Mouse (Mus musculus) urinary bladder, adult 18-20 months (tissue): ENCODE results near the gene Ogg1.
"Not testable (repeated sequence)": the region's sequence is repeated elsewhere in the genome, so short reads cannot be mapped to it uniquely, and the experiment has no call there.

Experiments
- DNase-seq, 2 experiments: peaks; one replicate each; pipeline ENCODE4 v3.0.0; 2022; ENCODE audit warnings: low spot score in 2 of 2, mixed read lengths in 2 of 2

Gene Ogg1

GRCm38 (mm10) chr6:113331721-113332120, 4.9 kb downstream of the Ogg1 start:
- no peak for DNase-seq

- DNase-seq, result not testable (repeated sequence)
Measured at GRCm38 (mm10) chr6:113332734-113333133, 6.0 kb downstream of the Ogg1 start.

- DNase-seq, result no peak
Measured at GRCm38 (mm10) chr6:113333137-113333950, 6.6 kb downstream of the Ogg1 start.

- no peak for DNase-seq
Measured at GRCm38 (mm10) chr6:113334216-113334615, 7.4 kb downstream of the Ogg1 start.

GRCm38 (mm10) chr6:113336852-113337620, 10.3 kb downstream of the Ogg1 start:
- no peak for DNase-seq

- DNase-seq, result no peak
Measured at GRCm38 (mm10) chr6:113341574-113341973, 14.8 kb downstream of the Ogg1 start.

- no peak for DNase-seq
Measured at GRCm38 (mm10) chr6:113342297-113342696, 15.5 kb downstream of the Ogg1 start.

- DNase-seq, result peak; percentile 69 to 79
Measured at GRCm38 (mm10) chr6:113343177-113344092, 16.7 kb downstream of the Ogg1 start, which contains the start of gene Camk1. Gene Camk1 (minus strand): TSS chr6:113343984.

- DNase-seq, result peak; percentile 30 to 56
Measured at GRCm38 (mm10) chr6:113344321-113344720, 17.5 kb downstream of the Ogg1 start.

GRCm38 (mm10) chr6:113346897-113347296, 20.1 kb downstream of the Ogg1 start:
- no peak for DNase-seq

GRCm38 (mm10) chr6:113350538-113350937, 23.8 kb downstream of the Ogg1 start:
- no peak for DNase-seq

GRCm38 (mm10) chr6:113351161-113351560, 24.4 kb downstream of the Ogg1 start:
- no peak for DNase-seq

- DNase-seq, result no peak
Measured at GRCm38 (mm10) chr6:113351653-113352052, 24.9 kb downstream of the Ogg1 start.

GRCm38 (mm10) chr6:113352820-113353219, 26.0 kb downstream of the Ogg1 start:
- no peak for DNase-seq

- DNase-seq, result no peak
Measured at GRCm38 (mm10) chr6:113353696-113354095, 26.9 kb downstream of the Ogg1 start.

- DNase-seq, result no peak
Measured at GRCm38 (mm10) chr6:113361476-113361875, 34.7 kb downstream of the Ogg1 start.

- DNase-seq, result no peak
Measured at GRCm38 (mm10) chr6:113362241-113362640, 35.5 kb downstream of the Ogg1 start.

- no peak for DNase-seq
Measured at GRCm38 (mm10) chr6:113364518-113365135, 37.9 kb downstream of the Ogg1 start.

GRCm38 (mm10) chr6:113366639-113367038, 39.9 kb downstream of the Ogg1 start:
- DNase-seq, result no peak

- no peak for DNase-seq
Measured at GRCm38 (mm10) chr6:113367574-113367973, 40.8 kb downstream of the Ogg1 start.

GRCm38 (mm10) chr6:113368124-113368523, 41.4 kb downstream of the Ogg1 start:
- no peak for DNase-seq
